Mouse (Mus musculus) heart, postnatal 10 days (tissue): ENCODE results near the gene Golga2. TPM values are rescaled to one million over a fixed set of nuclear protein-coding genes. Genes with fewer than 3 reads are reported as not detected.

Source experiments
- microRNA-seq, 2 experiments: library from miRNA; unstranded; fragments of <30 nt; microRNA quantifications; one replicate each; pipeline ENCODE4 v1.2.0; 2022
- total RNA-seq, 2 experiments: library from RNA; stranded (reverse); gene quantifications; 2 replicates each; pipeline ENCODE4 v1.2.3; 2021

Golga2 gene
- total RNA-seq, 2 experiments from 2014 or later: 73.7 to 74.8 TPM

Small RNA genes lying within 50 kb of the gene (microRNA-seq; reads per million reads assigned to microRNA genes)
- gene Gm23363 (0 to 0.71 reads per million in 2 experiments), gene Mir199b (72.0 to 125 reads per million in 2 experiments)

Other genes starting within 250 kb of the Golga2 start
- 10 to 100 TPM; 24.3 to 38.1 TPM for gene Fam78a, start 202.5 kb upstream of the Golga2 start, total RNA-seq
- 10 to 100 TPM; 29.3 to 31.6 TPM for gene Plpp7, start 191.9 kb upstream of the Golga2 start, total RNA-seq
- 100 to 1,000 TPM; 118 to 134 TPM for gene Prrc2b, start 136.3 kb upstream of the Golga2 start, total RNA-seq
- gene Pomt1, start 50.8 kb upstream of the Golga2 start, total RNA-seq: 10 to 100 TPM; 13.9 to 14.5 TPM
- gene Uck1, start 27.2 kb upstream of the Golga2 start, total RNA-seq: 10 to 100 TPM; 30.9 to 34.9 TPM
- 100 to 1,000 TPM; 163 to 182 TPM for gene Swi5, start 691 bp downstream of the Golga2 start, total RNA-seq
- gene Ciz1, start 64.9 kb downstream of the Golga2 start, total RNA-seq: 10 to 100 TPM; 37.4 to 39.3 TPM
- 10 to 100 TPM; 10.0 to 12.5 TPM for gene Dnm1, start 66.0 kb downstream of the Golga2 start, total RNA-seq
- 10 to 100 TPM; 52.7 to 57.4 TPM for gene 1110008P14Rik, start 94.6 kb downstream of the Golga2 start, total RNA-seq
- gene Lcn2, start 100.9 kb downstream of the Golga2 start, total RNA-seq: 1 to 10 TPM; 4.2 to 7.1 TPM
- gene Ptges2, start 108.5 kb downstream of the Golga2 start, total RNA-seq: 10 to 100 TPM; 63.4 to 70.0 TPM
- 1 to 10 TPM; 3.2 to 4.4 TPM for gene Naif1, start 163.1 kb downstream of the Golga2 start, total RNA-seq
- gene Slc25a25, start 164.1 kb downstream of the Golga2 start, total RNA-seq: 10 to 100 TPM; 10.1 to 13.5 TPM
- 10 to 100 TPM in 1 of 2 experiments, 1 to 10 TPM in 1; 9.7 to 13.0 TPM for gene Fam102a, start 247.9 kb downstream of the Golga2 start, total RNA-seq